Mouse (Mus musculus) heart, embryonic 13.5 days (tissue): ENCODE data around the gene Hamp2. TPM values are rescaled to one million over a fixed set of nuclear protein-coding genes. Genes with fewer than 3 reads are reported as not detected.

Experiments used
- ATAC-seq: fragments of 200-750 bp; cut with Nextera tagmentation; 2 replicates; pipeline ENCODE4 v1.8.0; 2017; ENCODE audit warnings: moderate TSS enrichment; ENCODE audit not compliant: insufficient number of reproducible peaks, low FRiP score, low TSS enrichment; ENCODE audit errors: extremely low read depth
- H3K27ac ChIP-seq: fragments of 300-500 bp; sonication (generic); replicated peaks from 2 replicates; pipeline ENCODE4 v1.5.1; 2015; ENCODE audit warnings: moderate library complexity, mild to moderate bottlenecking, inconsistent platforms
- H3K27me3 ChIP-seq: fragments of 300-500 bp; sonication (generic); replicated peaks from 2 replicates; pipeline ENCODE4 v1.6.1; 2015; ENCODE audit warnings: mild to moderate bottlenecking, inconsistent platforms
- H3K36me3 ChIP-seq: fragments of 300-500 bp; sonication (generic); 2 replicates; pipeline ENCODE4 v1.6.1; 2015; ENCODE audit warnings: mild to moderate bottlenecking, inconsistent platforms
- H3K4me1 ChIP-seq: fragments of 300-500 bp; sonication (generic); 2 replicates; pipeline ENCODE4 v1.6.1; 2015; ENCODE audit warnings: inconsistent platforms
- H3K4me2 ChIP-seq: fragments of 300-500 bp; sonication (generic); 2 replicates; pipeline ENCODE4 v1.6.1; 2015; ENCODE audit warnings: inconsistent platforms, mild to moderate bottlenecking, moderate library complexity
- H3K4me3 ChIP-seq: fragments of 300-500 bp; sonication (generic); 2 replicates; pipeline ENCODE4 v1.5.1; 2015; ENCODE audit warnings: moderate library complexity, mild to moderate bottlenecking, inconsistent platforms
- H3K9ac ChIP-seq: fragments of 300-500 bp; sonication (generic); 2 replicates; pipeline ENCODE4 v1.6.1; 2015; ENCODE audit warnings: inconsistent platforms, mild to moderate bottlenecking, moderate library complexity
- H3K9me3 ChIP-seq: fragments of 300-500 bp; sonication (generic); 2 replicates; pipeline ENCODE4 v1.6.1; 2016; ENCODE audit warnings: inconsistent platforms
- WGBS: fragments of 180-500 bp; shearing (Covaris S2); methylation state at CpG from one replicate; pipeline ENCODE4 v1.1.7; 2015; ENCODE audit warnings: mixed read lengths; 5-methylcytosine and 5-hydroxymethylcytosine counted together
- polyA plus RNA-seq: library from polyadenylated mRNA; unstranded; fragments of >200 nt; fragmentation: Nextera tagmentation; extraction: Ambion mirVana; gene quantifications from 2 replicates; pipeline ENCODE4 v1.2.1, GENCODE M21; 2015

The Hamp2 gene
- polyA plus RNA-seq, 1 experiment from 2014 or later, result not detected

DNA sequence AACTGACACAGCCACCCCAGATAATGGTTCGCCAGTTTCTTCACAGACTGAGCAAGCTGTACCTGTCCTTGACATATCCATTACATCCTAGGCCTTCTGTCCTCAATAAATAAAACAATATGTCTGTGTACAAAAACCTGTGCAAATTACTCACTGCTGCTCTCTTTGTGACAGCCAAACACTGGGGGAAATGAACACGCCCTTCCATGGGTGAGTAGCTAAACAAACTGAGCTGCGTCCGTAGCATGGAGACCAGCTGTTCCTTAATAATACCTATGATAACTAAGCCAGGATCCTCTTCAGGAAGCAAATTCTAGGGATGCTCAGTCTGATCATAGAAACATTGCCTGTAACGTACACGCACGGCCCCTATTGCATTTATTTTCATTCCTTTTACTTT lies 35.7 kb downstream of the Hamp2 start:
- Histone ChIP-seq H3K9ac (no peak overlapping the region), H3K4me1 (peaks cover 3% of the 10 kb centered on the region; the same call in 1 of the 2 replicates), H3K9me3 (no peaks in the 10 kb centered on the region), H3K36me3 (no peaks in the 10 kb centered on the region), H3K27me3 (no peaks in the 10 kb centered on the region), H3K4me3 (no peak overlapping the region), H3K4me2 (no peak overlapping the region), H3K27ac (no peak overlapping the region)
- 80% methylated on average over 7 of the region's 7 CpGs for WGBS
- no peak for ATAC-seq

DNA sequence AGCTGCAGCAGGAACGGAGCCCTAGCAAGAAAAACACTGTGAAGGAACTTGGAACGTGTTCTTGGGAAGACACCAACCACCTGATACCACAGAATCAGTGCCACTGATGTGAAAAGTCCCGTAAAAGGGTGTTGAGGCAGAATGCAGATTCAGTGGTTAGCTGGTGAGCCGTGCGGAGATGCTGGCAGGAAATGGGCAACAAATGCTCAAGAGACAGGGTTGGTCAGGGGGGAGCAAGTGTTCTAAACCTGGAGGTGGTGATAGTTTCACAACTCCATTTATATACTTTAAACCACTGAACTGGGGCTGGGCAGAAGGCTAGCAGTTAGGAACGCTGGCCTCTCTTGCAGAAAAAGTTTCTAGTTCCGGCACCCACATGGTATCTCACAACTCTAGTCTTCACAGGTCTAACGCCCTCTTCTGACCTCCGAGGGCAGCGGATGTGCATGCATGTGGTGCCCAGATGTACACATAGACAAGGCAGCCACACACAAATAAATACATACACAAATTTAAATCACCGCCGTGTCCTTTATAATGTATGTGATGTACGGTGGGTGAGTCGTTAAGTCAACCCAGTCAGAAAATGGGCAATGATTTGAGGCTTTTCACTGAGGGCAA lies 36.8 kb downstream of the Hamp2 start:
- Histone ChIP-seq H3K36me3 (no peaks in the 10 kb centered on the region), H3K27me3 (no peaks in the 10 kb centered on the region), H3K27ac (no peak overlapping the region), H3K9me3 (no peaks in the 10 kb centered on the region), H3K4me3 (no peak overlapping the region), H3K4me1 (peaks cover 3% of the 10 kb centered on the region; the same call in 1 of the 2 replicates), H3K9ac (no peak overlapping the region), H3K4me2 (no peak overlapping the region)
- WGBS, result 79% methylated on average over 14 of the region's 14 CpGs
- ATAC-seq, result no peak

DNA sequence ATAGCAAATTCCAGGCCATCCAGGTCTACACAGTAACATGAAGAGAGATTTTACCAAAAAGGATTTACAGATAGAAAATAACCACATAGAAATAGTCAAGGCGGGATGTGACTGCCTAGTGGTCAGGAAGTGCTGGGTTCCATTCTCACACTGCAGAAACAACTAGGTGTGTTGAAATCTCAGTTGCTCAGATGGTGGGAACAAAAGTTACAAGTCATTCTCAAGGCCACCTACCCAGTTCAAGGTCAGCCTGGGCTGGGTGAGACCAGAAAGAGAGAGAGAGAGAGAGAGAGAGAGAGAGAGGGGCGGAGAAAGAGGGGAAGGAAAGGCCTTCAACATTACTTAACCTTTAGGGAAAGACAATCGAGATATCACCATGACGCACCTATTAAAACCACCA lies 37.6 kb downstream of the Hamp2 start:
- 78% methylated on average over 4 of the region's 4 CpGs for WGBS

DNA sequence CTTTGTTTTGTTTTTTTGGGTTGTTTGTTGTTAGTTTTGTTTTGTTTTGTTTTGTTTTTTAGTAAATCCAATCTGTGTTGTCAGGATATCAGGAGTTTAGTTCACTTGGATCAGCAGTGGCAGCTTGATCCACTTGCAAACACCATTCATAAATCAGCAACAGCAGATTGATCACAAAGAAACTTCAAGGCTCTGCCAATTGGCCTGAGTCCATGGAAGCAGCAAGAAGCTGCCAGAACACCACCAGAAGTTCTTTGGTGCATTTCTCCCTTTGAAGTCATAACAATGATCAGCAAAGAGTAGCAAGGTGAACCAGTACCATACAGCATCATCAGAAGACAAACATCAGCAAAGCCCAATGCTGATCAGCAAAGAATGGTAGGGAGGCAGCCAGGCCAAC lies 40.4 kb downstream of the Hamp2 start:
- Histone ChIP-seq H3K27me3 (0 out of 2 replicates have a peak, but pooled peaks cover 5% of the 10 kb centered on the region), H3K36me3 (no peaks in the 10 kb centered on the region), H3K4me2 (no peak overlapping the region), H3K4me1 (no peaks in the 10 kb centered on the region), H3K27ac (no peak overlapping the region), H3K9me3 (no peaks in the 10 kb centered on the region), H3K4me3 (no peak overlapping the region), H3K9ac (no peak overlapping the region)
- ATAC-seq, result no peak

More for the DNA sequence above, 37.6 kb downstream of the Hamp2 start:
- H3K27me3 ChIP-seq, result no peaks in the 10 kb centered on the region
- no peak overlapping the region for H3K9ac ChIP-seq
- H3K9me3 ChIP-seq, result no peaks in the 10 kb centered on the region
- H3K4me2 ChIP-seq, result no peak overlapping the region
- no peak for ATAC-seq
- no peak overlapping the region for H3K27ac ChIP-seq
- H3K36me3 ChIP-seq, result no peaks in the 10 kb centered on the region
- H3K4me3 ChIP-seq, result no peak overlapping the region
- H3K4me1 ChIP-seq, result peaks cover 3% of the 10 kb centered on the region; the same call in 1 of the 2 replicates

DNA sequence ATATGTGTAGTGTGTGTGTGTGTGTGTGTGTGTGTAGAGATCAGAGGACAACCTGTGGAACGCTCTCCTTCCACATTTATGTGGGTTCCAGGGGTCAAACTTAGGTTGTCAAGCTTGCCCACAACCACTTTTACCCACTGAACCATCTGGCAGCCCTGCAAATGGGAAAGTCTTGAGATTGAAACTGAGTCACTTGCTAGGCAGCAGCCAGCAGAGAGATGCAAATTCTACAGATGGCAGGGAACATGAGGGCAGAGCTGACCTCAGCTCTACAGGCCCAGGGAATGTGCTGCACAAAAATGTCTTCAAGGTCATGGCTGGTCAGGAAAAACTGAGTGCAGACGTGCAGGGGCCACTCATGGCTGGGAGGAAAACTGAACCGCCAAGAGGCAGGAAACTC lies 43.1 kb downstream of the Hamp2 start:
- Histone ChIP-seq H3K36me3 (no peaks in the 10 kb centered on the region), H3K27me3 (0 out of 2 replicates have a peak, but pooled peaks cover 14% of the 10 kb centered on the region), H3K4me3 (no peak overlapping the region), H3K4me1 (no peaks in the 10 kb centered on the region), H3K4me2 (no peak overlapping the region), H3K9me3 (no peaks in the 10 kb centered on the region), H3K27ac (no peak overlapping the region), H3K9ac (no peak overlapping the region)
- ATAC-seq, result no peak
- WGBS, result 78% methylated on average over 3 of the region's 3 CpGs

DNA sequence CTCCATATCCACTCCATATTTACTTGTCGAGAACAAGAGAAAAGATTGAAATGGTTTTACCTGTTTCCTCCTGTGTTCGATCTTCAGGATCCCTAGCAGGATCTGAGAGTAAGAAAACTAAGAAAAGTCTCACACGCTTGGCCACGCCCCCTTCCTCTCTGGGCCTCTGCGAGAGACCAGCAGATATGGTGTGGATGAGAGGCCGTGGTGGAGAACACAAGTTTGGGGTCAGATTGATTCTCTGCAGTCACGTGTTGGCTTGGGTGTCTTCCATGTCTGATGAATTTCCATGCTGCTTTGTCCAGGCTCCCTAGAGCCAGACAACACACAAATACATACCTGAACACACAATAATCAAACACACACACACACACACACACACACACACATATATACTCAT lies 44.3 kb downstream of the Hamp2 start, which contains the start of gene Cd22:
Cd22 (minus strand) TSS at position 167 of the 400 bp plus-strand sequence.
- 49% methylated on average over 7 of the region's 7 CpGs for WGBS
- Histone ChIP-seq H3K36me3 (no peaks in the 10 kb centered on the region), H3K4me3 (no peak within 1 kb of the TSS), H3K9me3 (no peaks in the 10 kb centered on the region), H3K9ac (no peak within 1 kb of the TSS), H3K4me1 (no peaks in the 10 kb centered on the region), H3K27me3 (peaks cover 16% of the 10 kb centered on the region; the same call in 1 of the 2 replicates), H3K4me2 (no peak within 1 kb of the TSS), H3K27ac (no peak within 1 kb of the TSS)
- no peak for ATAC-seq

DNA sequence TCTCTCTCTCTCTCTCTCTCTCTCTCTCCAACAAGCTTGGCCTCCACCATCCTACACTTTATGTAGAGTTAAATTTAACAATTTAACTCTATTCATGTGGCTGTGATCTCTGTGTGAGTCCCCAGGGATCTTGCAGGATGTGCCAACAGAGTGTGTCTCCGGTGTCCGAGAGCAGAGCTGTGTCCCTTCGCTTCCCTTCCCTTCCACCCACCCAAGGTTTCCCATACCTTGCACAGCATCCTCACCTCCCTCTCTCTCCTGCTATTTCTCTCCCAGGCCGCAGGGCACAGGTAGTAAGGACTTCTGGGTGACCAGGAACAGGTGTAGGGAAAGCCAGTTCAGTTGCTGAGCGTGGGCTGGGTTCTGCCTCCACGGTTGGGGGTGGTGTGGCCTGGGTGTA lies 45.5 kb downstream of the Hamp2 start:
- H3K4me1 ChIP-seq, result no peaks in the 10 kb centered on the region
- no peaks in the 10 kb centered on the region for H3K36me3 ChIP-seq
- H3K9me3 ChIP-seq, result no peaks in the 10 kb centered on the region
- H3K27ac ChIP-seq, result no peak overlapping the region
- no peak overlapping the region for H3K9ac ChIP-seq
- H3K4me3 ChIP-seq, result no peak overlapping the region
- no peak for ATAC-seq
- no peak overlapping the region for H3K4me2 ChIP-seq
- H3K27me3 ChIP-seq, result peaks cover 19% of the 10 kb centered on the region; the same call in 1 of the 2 replicates
- WGBS, result 72% methylated on average over 6 of the region's 6 CpGs

DNA sequence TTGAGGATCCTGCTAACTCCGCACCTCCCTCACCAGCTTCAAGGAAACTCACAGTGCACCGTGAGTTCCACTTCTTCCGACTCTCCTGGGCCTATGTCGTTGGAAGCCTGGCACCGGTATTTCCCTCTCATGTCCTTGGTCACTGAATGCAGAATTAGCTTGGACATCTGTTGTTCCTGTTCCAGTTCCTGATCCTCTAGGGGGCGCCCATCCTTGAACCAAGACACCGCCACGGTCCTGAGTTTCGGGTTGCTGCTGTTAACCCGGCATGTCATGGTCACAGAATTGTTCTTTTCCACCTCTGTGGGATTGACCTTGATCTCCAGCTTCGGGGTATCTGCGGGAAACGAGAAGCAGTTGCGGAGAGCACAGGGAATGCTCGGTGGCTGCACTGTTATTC lies 51.4 kb downstream of the Hamp2 start:
- WGBS, result 17% methylated on average over 15 of the region's 15 CpGs
- ATAC-seq, result no peak
- H3K9me3 ChIP-seq, result no peaks in the 10 kb centered on the region
- H3K4me3 ChIP-seq, result peak overlapping the region; percentile 20; the same call in 1 of the 2 replicates
- H3K4me2 ChIP-seq, result peak overlapping the region; percentile 53
- H3K27me3 ChIP-seq, result peaks cover 41% of the 10 kb centered on the region
- H3K9ac ChIP-seq, result no peak overlapping the region
- no peak overlapping the region for H3K27ac ChIP-seq
- H3K4me1 ChIP-seq, result no peaks in the 10 kb centered on the region
- H3K36me3 ChIP-seq, result no peaks in the 10 kb centered on the region

Other genes with a start within 250 kb of the Hamp2 start
- 1.9 TPM in 2 replicates for gene 2200002J24Rik, start 225.8 kb downstream of the Hamp2 start, polyA plus RNA-seq
- 0.46 and 1.0 TPM in 2 replicates for gene Atp4a, start 212.5 kb downstream of the Hamp2 start, polyA plus RNA-seq
- gene Tmem147, start 195.1 kb downstream of the Hamp2 start, polyA plus RNA-seq, result 165 and 182 TPM in 2 replicates
- 0.20 and 0.64 TPM in 2 replicates for gene Gapdhs, start 181.0 kb downstream of the Hamp2 start, polyA plus RNA-seq
- 0.47 and 0.68 TPM in 2 replicates for gene Sbsn, start 173.2 kb downstream of the Hamp2 start, polyA plus RNA-seq
- gene Dmkn, start 160.9 kb downstream of the Hamp2 start, polyA plus RNA-seq, result 0.71 and 1.2 TPM in 2 replicates
- gene Krtdap, start 136.8 kb downstream of the Hamp2 start, polyA plus RNA-seq, result 0.41 and 0.53 TPM in 2 replicates
- gene Ffar2, start 100.9 kb downstream of the Hamp2 start, polyA plus RNA-seq, result not detected in 2 replicates
- not detected in 2 replicates for gene Ffar3, start 68.5 kb downstream of the Hamp2 start, polyA plus RNA-seq
- gene Ffar1, start 63.1 kb downstream of the Hamp2 start, polyA plus RNA-seq, result not detected in 2 replicates
- not detected in 2 replicates for gene Cd22, start 44.3 kb downstream of the Hamp2 start, polyA plus RNA-seq
- gene Mag, start 9.8 kb downstream of the Hamp2 start, polyA plus RNA-seq, result 0.08 and 0.10 TPM in 2 replicates
- 0.71 TPM in 1 of 2 replicates, not detected in the other for gene Hamp, start 19.4 kb upstream of the Hamp2 start, polyA plus RNA-seq
- 16.8 and 17.3 TPM in 2 replicates for gene Usf2, start 32.1 kb upstream of the Hamp2 start, polyA plus RNA-seq
- gene Lsr, start 48.8 kb upstream of the Hamp2 start, polyA plus RNA-seq, result 11.2 and 12.1 TPM in 2 replicates
- gene Fam187b, start 49.1 kb upstream of the Hamp2 start, polyA plus RNA-seq, result 1.1 and 1.4 TPM in 2 replicates
- 35.5 and 39.2 TPM in 2 replicates for gene Fxyd5, start 117.8 kb upstream of the Hamp2 start, polyA plus RNA-seq
- 2.0 and 3.6 TPM in 2 replicates for gene Fxyd7, start 126.8 kb upstream of the Hamp2 start, polyA plus RNA-seq
- gene Fxyd1, start 132.5 kb upstream of the Hamp2 start, polyA plus RNA-seq, result 1,042 and 1,184 TPM in 2 replicates
- gene Lgi4, start 134.7 kb upstream of the Hamp2 start, polyA plus RNA-seq, result 0.19 and 0.21 TPM in 2 replicates
- 2.0 and 2.2 TPM in 2 replicates for gene Fxyd3, start 152.0 kb upstream of the Hamp2 start, polyA plus RNA-seq
- gene Hpn, start 190.6 kb upstream of the Hamp2 start, polyA plus RNA-seq, result 2.4 and 3.6 TPM in 2 replicates
- 2.5 and 3.1 TPM in 2 replicates for gene Scn1b, start 202.3 kb upstream of the Hamp2 start, polyA plus RNA-seq
- gene Gramd1a, start 231.2 kb upstream of the Hamp2 start, polyA plus RNA-seq, result 50.3 and 51.8 TPM in 2 replicates